Mouse (Mus musculus): ENCODE data around the gene Hist1h2aa.

The Hist1h2aa gene

DNA sequence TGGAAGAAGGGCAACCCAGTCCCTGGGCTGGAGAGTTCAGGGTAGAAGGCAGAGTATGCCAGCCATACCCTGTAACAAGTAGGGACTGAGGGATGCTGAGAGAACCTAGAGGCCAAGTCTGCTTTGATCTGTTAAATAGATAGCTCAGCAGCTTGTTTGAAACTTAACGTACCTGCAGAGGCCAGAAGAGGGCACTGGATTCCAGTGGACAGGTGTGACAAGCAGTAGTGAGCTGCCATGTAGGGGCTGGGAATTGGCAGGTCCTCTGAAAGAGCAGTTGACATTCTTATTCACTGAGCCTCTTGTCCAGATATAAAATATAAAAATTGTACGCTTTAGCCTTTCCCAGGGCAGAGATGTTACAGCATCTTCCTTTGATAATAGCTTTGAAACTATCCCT lies 8.6 kb downstream of the Hist1h2aa start:
- DNase-seq (ENCODE audit: low spot score in 2 of 2): no peak

DNA sequence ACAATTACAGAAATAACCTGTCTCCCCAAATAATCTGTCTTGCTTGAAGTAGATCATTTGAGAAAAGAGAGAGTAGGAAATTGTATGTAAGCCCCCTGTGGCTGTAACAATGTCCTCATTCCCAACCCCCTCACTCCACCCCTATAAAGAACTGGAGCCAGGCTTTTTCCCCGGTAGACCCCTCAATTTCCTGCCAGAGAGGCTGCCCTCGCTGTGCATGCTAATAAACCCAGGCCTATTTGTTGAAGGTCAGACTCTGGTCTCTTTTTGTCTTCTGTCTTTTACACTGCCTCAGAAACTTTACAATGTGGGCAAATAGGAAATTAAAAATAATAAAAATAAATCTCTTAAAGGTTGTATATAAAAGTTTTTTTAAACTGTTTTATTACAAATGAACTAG lies 12.0 kb downstream of the Hist1h2aa start:
- no peak for DNase-seq (ENCODE audit: low spot score in 2 of 2)

GRCm38 (mm10) chr13:23949484-23950246 lies 15.4 kb downstream of the Hist1h2aa start:
- DNase-seq (ENCODE audit: low spot score in 2 of 2): no peak

DNA sequence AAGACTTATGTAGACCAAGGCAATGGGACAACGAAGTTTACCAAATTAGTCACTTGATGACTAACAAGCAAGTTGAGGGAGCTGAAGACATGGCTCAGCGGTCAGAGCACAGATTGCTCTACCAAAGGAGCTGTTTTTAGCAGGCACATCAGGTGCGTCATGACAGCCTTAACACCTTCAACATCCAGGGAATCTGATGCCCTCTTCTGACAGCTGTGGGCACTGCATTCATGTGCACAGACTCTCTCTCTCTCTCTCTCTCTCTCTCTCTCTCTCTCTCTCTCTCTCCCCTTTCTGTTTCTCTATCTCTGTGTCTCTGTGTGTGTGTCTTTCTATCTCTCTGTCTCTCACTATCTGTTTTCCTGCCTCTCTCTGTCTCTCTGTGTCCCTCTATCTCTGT lies 16.7 kb downstream of the Hist1h2aa start:
- DNase-seq (ENCODE audit: low spot score in 2 of 2): peak in 1 of 2 experiments; percentile 48

- no peak for DNase-seq (ENCODE audit: low spot score in 2 of 2)
These were observed 25.5 kb downstream of the Hist1h2aa start for GRCm38 (mm10) chr13:23959776-23960175.

DNA sequence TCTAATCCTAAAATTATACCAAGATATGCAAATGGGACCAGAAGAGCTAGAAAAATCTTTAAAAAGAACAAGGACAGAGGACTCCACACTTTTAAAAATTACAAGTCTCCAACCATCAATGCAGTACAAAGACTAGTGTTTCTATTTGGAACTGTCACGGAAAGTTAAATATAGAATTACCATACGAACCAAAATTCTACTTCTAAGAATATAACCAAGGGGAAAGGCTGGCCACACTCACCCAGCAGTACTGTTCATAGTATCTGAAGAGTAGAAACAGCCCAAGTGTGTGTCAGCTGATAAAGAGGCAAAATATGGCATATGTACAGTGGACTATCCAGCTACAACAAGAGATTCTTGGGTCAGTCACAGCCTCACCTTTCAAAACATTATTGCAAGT lies 30.6 kb downstream of the Hist1h2aa start:
- no peak for DNase-seq (ENCODE audit: low spot score in 2 of 2)

DNA sequence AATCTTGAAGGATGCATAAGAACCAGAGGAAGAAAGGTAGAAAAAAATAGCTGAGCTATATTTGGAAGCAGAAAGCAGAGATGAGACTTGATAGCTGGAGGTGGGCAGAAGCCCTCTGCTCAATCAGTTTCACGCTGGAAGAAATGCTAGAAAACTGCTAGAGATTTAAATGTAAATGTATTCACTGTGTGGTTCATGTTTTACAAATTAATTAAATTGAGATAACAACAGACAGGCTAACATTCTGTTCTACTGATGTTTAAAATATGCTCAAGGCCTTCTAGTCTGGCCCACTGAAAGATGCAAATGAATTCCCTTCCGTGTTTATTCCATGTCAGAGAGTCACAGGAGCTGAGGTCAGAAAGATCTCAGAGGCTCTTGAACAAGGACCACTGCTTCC lies 37.6 kb downstream of the Hist1h2aa start:
- DNase-seq (ENCODE audit: low spot score in 2 of 2): no peak

- no peak for DNase-seq (ENCODE audit: low spot score in 2 of 2)
These were observed 38.0 kb downstream of the Hist1h2aa start for GRCm38 (mm10) chr13:23972271-23972670.
